Mouse (Mus musculus): Measurements from ENCODE around the gene Vgll4.

Vgll4 gene

GRCm38 (mm10) chr6:114939666-114940065 lies 30.1 kb downstream of the Vgll4 start:
- in situ Hi-C loops (cut with MseI, MboI) = loop anchor here in 1 of 2 experiments (10.0 kb wide), 1 partner anchor 75 kb away; no protein-coding TSS in a partner anchor

GRCm38 (mm10) chr6:114936941-114937313 lies 32.9 kb downstream of the Vgll4 start:
- in situ Hi-C loops (cut with MseI, MboI) = loop anchor here in 1 of 2 experiments (10.0 kb wide), 1 partner anchor 78 kb away; no protein-coding TSS in a partner anchor

GRCm38 (mm10) chr6:114936297-114936940 lies 33.4 kb downstream of the Vgll4 start:
- in situ Hi-C loops (cut with MseI, MboI) = loop anchor here in 1 of 2 experiments (10.0 kb wide), 1 partner anchor 78 kb away; no protein-coding TSS in a partner anchor

- in situ Hi-C loops (cut with MseI, MboI) = loop anchor here in 1 of 2 experiments (10.0 kb wide), 1 partner anchor 79 kb away; no protein-coding TSS in a partner anchor
These were observed 34.4 kb downstream of the Vgll4 start for GRCm38 (mm10) chr6:114935362-114935761.

GRCm38 (mm10) chr6:114934045-114934444 lies 35.7 kb downstream of the Vgll4 start:
- in situ Hi-C loops (cut with MseI, MboI) = loop anchor here (5.0 to 10.0 kb wide), 2 partner anchors 81 to 83 kb away; no protein-coding TSS in a partner anchor

- in situ Hi-C loops (cut with MseI, MboI) = loop anchor here (5.0 to 10.0 kb wide), 2 partner anchors 82 to 84 kb away; no protein-coding TSS in a partner anchor
These were observed 36.8 kb downstream of the Vgll4 start for GRCm38 (mm10) chr6:114932991-114933392.

- in situ Hi-C loops (cut with MseI, MboI) = loop anchor here (5.0 to 10.0 kb wide), 2 partner anchors 83 to 85 kb away; no protein-coding TSS in a partner anchor
These were observed 37.7 kb downstream of the Vgll4 start for GRCm38 (mm10) chr6:114932116-114932500.

DNA sequence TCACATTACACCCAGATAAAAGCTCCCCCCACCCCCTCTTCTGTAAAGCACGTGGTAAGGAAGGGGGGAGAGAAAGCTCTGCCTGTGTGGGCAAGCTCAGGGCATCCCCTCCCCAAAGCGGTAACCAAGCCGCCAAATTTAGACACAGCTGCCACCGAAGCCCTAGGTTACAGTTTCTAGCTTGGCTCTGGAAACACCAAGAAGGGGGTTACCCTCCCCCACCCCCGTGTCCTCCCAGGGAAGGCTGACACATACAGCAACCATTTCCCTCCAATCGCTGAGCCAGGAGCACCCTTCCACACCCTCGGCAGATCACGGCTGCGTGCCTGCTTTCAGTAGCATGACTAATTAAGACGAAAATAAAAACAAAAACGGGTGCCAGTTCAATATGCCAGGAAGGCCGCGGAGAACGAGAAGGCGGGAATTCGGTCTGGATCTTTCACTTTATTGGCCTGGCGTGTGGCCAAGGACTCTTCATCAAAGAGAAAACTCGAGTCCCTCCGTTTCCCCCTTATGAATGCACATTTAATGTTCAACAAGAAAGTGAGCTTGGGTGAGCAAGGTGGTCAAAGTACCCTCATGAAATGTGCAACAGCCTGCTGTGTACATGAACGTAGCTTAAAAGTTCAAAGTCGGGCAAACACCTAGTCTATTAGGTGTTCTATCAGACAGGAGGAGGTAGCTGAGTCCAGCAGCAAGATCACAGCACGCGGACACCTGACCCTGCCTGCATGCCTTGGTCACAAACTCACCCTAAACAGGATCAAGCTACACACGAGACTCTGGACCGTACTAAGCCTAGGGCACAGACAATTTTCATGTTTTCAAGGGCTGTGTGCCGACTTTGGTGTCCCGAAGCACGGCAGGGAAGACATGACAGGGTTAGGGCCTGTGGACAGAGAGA lies 38.3 kb downstream of the Vgll4 start:
- in situ Hi-C loops (cut with MseI, MboI) = loop anchor here (5.0 to 10.0 kb wide), 2 partner anchors 83 to 86 kb away; no protein-coding TSS in a partner anchor

DNA sequence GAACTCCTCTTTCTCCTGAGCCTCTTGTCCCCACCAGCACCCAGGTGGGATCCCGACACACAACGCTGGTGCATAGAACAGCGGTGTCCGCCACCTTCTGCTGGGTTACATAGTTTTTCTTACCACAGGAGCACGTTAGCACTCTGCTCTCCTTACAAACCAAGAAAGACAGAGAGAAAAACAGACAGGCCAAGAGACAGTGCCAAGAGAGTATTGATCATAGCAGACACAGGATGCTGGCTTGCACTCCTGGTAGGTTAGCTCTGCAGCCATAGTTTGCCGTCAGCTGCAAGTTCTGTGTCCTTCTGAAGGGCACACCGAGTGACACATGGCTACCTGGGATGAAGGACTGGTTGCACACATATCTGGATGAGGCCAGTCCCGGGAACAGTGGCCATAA lies 39.1 kb downstream of the Vgll4 start:
- in situ Hi-C loops (cut with MseI, MboI) = loop anchor here (5.0 to 10.0 kb wide), 2 partner anchors 84 to 87 kb away; no protein-coding TSS in a partner anchor

GRCm38 (mm10) chr6:114930038-114930591 lies 39.7 kb downstream of the Vgll4 start:
- in situ Hi-C loops (cut with MseI, MboI) = loop anchor here (5.0 to 10.0 kb wide), 2 partner anchors 85 to 87 kb away; no protein-coding TSS in a partner anchor

DNA sequence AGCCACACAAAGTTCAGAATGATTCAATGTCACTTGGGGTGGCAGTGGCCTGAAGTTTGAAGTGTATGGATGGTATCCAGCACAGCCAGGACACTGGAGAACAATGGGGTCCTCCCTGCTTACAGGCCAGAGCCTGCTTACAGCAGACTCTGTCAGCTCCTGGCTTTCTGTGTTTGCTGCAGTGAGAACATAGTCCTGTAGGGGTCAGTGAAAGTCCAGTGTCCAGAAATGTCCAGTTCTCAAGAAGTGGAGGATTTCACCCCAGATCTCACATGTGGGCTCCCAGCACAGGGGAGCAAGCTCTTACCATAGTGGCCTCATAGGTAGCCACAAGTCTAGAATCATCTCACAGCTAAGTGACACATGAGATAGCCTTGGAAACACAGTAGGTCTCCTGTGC lies 40.4 kb downstream of the Vgll4 start:
- in situ Hi-C loops (cut with MseI, MboI) = loop anchor here (5.0 to 10.0 kb wide), 2 partner anchors 195 to 202 kb away; no protein-coding TSS in a partner anchor

DNA sequence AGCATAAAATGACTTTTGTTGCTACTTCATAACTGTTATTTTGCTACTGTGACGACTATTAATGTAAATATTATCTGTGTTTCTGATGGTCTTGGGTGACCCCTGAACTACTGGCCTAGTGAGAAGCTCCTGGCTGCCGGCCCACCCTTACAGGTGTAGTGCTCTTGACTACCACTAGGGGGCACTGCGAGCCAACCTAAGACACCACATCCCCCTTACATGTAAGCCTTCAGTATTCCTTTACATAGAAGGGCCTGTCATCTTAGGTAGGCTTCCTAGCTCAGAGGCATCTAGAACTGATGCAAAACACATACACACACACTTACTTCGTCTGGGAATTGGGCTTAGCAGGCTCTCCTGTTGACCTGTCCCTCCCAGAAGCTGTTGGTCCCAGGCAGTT lies 41.3 kb downstream of the Vgll4 start:
- in situ Hi-C loops (cut with MseI, MboI) = loop anchor here (5.0 to 10.0 kb wide), 2 partner anchors 194 to 201 kb away; no protein-coding TSS in a partner anchor

DNA sequence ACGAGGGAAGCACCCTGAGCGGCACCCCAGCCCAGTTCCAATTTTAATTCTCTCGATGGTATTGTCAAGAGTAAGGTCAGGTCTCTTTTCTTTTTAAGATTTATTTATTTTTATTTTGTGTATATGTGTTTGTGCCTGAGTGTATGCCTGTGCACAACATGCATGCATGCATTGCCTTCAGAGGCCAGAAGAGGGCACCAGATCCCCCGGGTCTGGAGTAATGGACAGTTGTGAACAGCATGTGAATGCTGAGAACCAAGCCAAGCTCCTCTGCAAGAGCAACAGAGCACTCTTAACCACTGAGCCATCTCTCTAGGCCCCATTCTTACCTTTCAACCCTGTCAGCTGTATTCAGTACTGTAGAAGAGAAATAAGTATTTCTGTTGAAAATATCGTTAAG lies 42.4 kb downstream of the Vgll4 start:
- in situ Hi-C loops (cut with MseI, MboI) = loop anchor here (5.0 to 10.0 kb wide), 2 partner anchors 193 to 200 kb away; no protein-coding TSS in a partner anchor

GRCm38 (mm10) chr6:114926369-114927157 lies 43.2 kb downstream of the Vgll4 start:
- in situ Hi-C loops (cut with MseI, MboI) = loop anchor here (5.0 to 10.0 kb wide), 2 partner anchors 192 to 199 kb away; no protein-coding TSS in a partner anchor

GRCm38 (mm10) chr6:114925196-114925595 lies 44.6 kb downstream of the Vgll4 start:
- in situ Hi-C loops (cut with MseI, MboI) = loop anchor here (5.0 to 10.0 kb wide), 2 partner anchors 190 to 198 kb away; no protein-coding TSS in a partner anchor

GRCm38 (mm10) chr6:114922355-114923096 lies 47.3 kb downstream of the Vgll4 start:
- in situ Hi-C loops (cut with MseI, MboI) = loop anchor here in 1 of 2 experiments (10.0 kb wide), 1 partner anchor 188 kb away; no protein-coding TSS in a partner anchor

GRCm38 (mm10) chr6:114921632-114922354 lies 48.0 kb downstream of the Vgll4 start:
- in situ Hi-C loops (cut with MseI, MboI) = loop anchor here in 1 of 2 experiments (10.0 kb wide), 1 partner anchor 187 kb away; no protein-coding TSS in a partner anchor
